Mouse (Mus musculus) stomach, embryonic 14.5 days (tissue): ENCODE results near the gene Rnf115. TPM values are rescaled to one million over a fixed set of nuclear protein-coding genes. Genes with fewer than 3 reads are reported as not detected.

Source experiments
- ATAC-seq: fragments of 200-750 bp; cut with Nextera tagmentation; 2 replicates; pipeline ENCODE4 v1.8.0; 2017; ENCODE audit warnings: low read depth, moderate TSS enrichment; ENCODE audit not compliant: insufficient number of reproducible peaks, insufficient read depth, low FRiP score
- H3K27ac ChIP-seq: fragments of 300-500 bp; sonication (generic); 2 replicates; pipeline ENCODE4 v1.5.1; 2014; ENCODE audit warnings: mild to moderate bottlenecking, low read length, moderate library complexity, mixed read lengths
- H3K27me3 ChIP-seq: fragments of 300-500 bp; sonication (generic); 2 replicates; pipeline ENCODE4 v1.6.1; 2014; ENCODE audit warnings: low read length, control low read depth, mixed read lengths; ENCODE audit not compliant: control insufficient read depth, insufficient read depth
- H3K36me3 ChIP-seq: fragments of 300-500 bp; sonication (generic); 2 replicates; pipeline ENCODE4 v1.6.1; 2014; ENCODE audit warnings: mild to moderate bottlenecking, control low read depth, low read length, moderate library complexity, mixed read lengths; ENCODE audit not compliant: control insufficient read depth, insufficient read depth
- H3K4me1 ChIP-seq: fragments of 300-500 bp; sonication (generic); 2 replicates; pipeline ENCODE4 v1.6.1; 2014; ENCODE audit warnings: low read length, control low read depth, mixed read lengths; ENCODE audit not compliant: control insufficient read depth, insufficient read depth
- H3K4me2 ChIP-seq: fragments of 300-500 bp; sonication (generic); replicated peaks from 2 replicates; pipeline ENCODE4 v1.6.1; 2014; ENCODE audit warnings: low read depth, low read length, control low read depth
- H3K4me3 ChIP-seq: fragments of 300-500 bp; sonication (generic); 2 replicates; pipeline ENCODE4 v1.5.1; 2014; ENCODE audit warnings: low read depth, low read length, control low read depth
- H3K9ac ChIP-seq: fragments of 300-500 bp; sonication (generic); replicated peaks from 2 replicates; pipeline ENCODE4 v1.6.1; 2014; ENCODE audit warnings: low read depth, mild to moderate bottlenecking, control low read depth, low read length, moderate library complexity, mixed read lengths
- H3K9me3 ChIP-seq: fragments of 300-500 bp; sonication (generic); 2 replicates; pipeline ENCODE4 v1.6.1; 2016; ENCODE audit warnings: low read depth, low read length, control low read depth; ENCODE audit not compliant: control insufficient read depth
- WGBS: fragments of 180-500 bp; shearing (Covaris S2); extraction: QIAGEN DNeasy Blood & Tissue Kit; methylation state at CpG from one replicate; pipeline ENCODE4 v1.1.7; 2014; 5-methylcytosine and 5-hydroxymethylcytosine counted together
- polyA plus RNA-seq: library from polyadenylated mRNA; unstranded; fragments of >200 nt; fragmentation: Nextera tagmentation; extraction: Ambion mirVana; gene quantifications from 2 replicates; pipeline ENCODE4 v1.2.1, GENCODE M21; 2014

Rnf115 gene
- polyA plus RNA-seq, 1 experiment from 2014 or later, result 42.1 TPM

GRCm38 (mm10) chr3:96719173-96719572 is 8.3 kb upstream of the Rnf115 start:
- Histone ChIP-seq H3K9me3 (no peaks in the 10 kb centered on the region), H3K27me3 (no peaks in the 10 kb centered on the region), H3K4me3 (no peak overlapping the region), H3K36me3 (peaks cover 53% of the 10 kb centered on the region), H3K27ac (no peak overlapping the region), H3K4me1 (no peaks in the 10 kb centered on the region), H3K4me2 (no peak overlapping the region), H3K9ac (no peak overlapping the region)
- ATAC-seq, result no peak
- 42% methylated on average over 14 of the region's 14 CpGs for WGBS

- under 1% methylated on average over 42 of the region's 42 CpGs for whole genome bisulfite sequencing
Observed at GRCm38 (mm10) chr3:96727828-96728633, 567 bp downstream of the Rnf115 start.

DNA sequence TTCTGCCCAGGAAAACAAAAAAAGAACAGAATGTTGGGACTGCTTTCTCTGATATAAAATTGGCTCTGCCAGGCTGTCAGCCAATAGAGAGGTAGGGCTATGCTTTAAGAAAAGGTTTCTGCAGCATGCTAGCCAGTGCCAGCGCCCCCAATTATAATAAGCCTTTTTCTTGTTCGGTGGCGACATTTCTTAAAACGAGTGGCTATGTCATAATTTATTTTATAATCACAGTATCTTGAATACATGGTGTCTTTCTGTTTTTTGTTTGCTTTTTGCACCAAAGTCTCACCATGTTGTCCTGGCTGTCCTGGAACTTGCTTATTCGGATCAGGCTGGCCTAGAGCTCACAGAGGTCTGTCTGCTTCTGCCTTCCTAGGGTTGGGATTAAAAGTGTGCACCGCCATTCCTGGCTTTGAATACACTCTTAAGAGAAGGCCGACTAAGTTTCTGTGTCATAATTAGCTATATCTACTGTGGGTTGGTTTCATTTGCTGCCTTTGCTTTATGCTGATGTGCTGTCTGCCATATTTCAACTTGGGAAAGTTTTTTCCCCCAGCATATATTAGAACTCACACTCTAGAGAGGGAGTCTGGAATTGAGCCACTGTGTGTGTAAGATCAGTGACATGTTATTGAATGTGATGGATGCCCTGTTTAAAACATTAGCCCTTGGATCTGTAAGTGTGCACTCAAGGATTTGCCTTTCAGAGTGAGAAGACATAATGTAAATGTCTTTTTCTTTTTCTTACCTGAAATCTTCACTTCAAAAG is 1.4 kb downstream of the Rnf115 start:
- Histone ChIP-seq H3K4me1 (peaks cover 16% of the 10 kb centered on the region; the same call in 1 of the 2 replicates), H3K27ac (no peak overlapping the region; the same call in 1 of the 2 replicates), H3K36me3 (no peaks in the 10 kb centered on the region; the same call in 1 of the 2 replicates), H3K4me2 (peak overlapping the region; percentile 58), H3K9ac (no peak overlapping the region), H3K4me3 (peak overlapping the region; percentile 69), H3K27me3 (no peaks in the 10 kb centered on the region), H3K9me3 (no peaks in the 10 kb centered on the region)
- WGBS, result 33% methylated on average over 7 of the region's 7 CpGs
- ATAC-seq, result no peak

More at GRCm38 (mm10) chr3:96727828-96728633, 567 bp downstream of the Rnf115 start:
- ATAC-seq, result no peak; the same call in none of the 2 replicates
- Histone ChIP-seq H3K9ac (peak overlapping the region; percentile 76), H3K27me3 (no peaks in the 10 kb centered on the region), H3K4me3 (peak overlapping the region; percentile 69), H3K4me2 (peak overlapping the region; percentile 58), H3K27ac (peak overlapping the region; percentile 70; the same call in 1 of the 2 replicates), H3K4me1 (peaks cover 16% of the 10 kb centered on the region; the same call in 1 of the 2 replicates), H3K36me3 (peaks cover 6% of the 10 kb centered on the region), H3K9me3 (no peaks in the 10 kb centered on the region)

DNA sequence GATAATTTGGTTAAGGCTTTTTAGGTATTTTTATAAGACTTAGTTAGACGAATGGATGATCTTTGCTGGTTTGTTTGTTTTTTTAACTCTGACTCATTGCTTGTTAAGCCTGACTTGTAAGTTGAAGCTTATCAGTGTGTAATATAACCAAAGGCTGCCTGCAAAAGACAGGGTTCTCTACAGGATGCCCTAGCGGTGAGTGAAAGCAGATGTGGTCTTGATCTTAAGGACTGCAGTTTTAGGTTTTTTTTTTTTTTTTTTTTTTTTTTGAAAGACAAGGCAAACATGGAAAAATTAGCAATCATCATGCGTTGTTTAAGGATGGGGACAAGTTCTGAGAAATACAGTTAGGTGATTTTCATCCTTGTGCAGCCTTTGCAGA is 1.9 kb downstream of the Rnf115 start:
- H3K4me3 ChIP-seq, result peak overlapping the region; percentile 69; the same call in 1 of the 2 replicates
- H3K9ac ChIP-seq, result no peak overlapping the region
- H3K9me3 ChIP-seq, result no peaks in the 10 kb centered on the region
- H3K27ac ChIP-seq, result no peak overlapping the region
- H3K4me1 ChIP-seq, result peaks cover 16% of the 10 kb centered on the region; the same call in 1 of the 2 replicates
- 27% methylated on average over 3 of the region's 3 CpGs for WGBS
- H3K27me3 ChIP-seq, result no peaks in the 10 kb centered on the region
- peak overlapping the region; percentile 58; the same call in 1 of the 2 replicates for H3K4me2 ChIP-seq
- no peaks in the 10 kb centered on the region; the same call in 1 of the 2 replicates for H3K36me3 ChIP-seq
- no peak for ATAC-seq

DNA sequence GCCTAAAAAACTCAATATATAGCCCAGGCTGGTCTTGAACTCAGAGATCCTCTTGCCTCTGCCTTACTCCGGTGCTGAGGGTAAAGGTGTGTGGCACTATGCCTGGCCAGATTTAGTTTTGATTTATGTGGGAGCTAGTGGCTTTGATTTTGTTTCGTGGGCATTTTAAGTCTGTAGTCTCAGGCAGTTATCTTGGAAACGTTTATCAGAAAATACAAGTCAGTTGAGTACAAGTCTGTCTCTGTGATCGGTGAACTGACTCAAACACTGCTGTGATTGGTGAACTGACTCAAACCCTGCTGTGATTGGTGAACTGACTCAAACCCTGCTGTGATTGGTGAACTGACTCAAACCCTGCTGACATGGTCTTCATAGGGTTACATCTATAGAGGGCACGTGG is 3.3 kb downstream of the Rnf115 start:
- ATAC-seq, result no peak
- H3K9ac ChIP-seq, result no peak overlapping the region
- no peak overlapping the region for H3K4me3 ChIP-seq
- H3K36me3 ChIP-seq, result no peaks in the 10 kb centered on the region; the same call in 1 of the 2 replicates
- no peaks in the 10 kb centered on the region for H3K9me3 ChIP-seq
- H3K27me3 ChIP-seq, result no peaks in the 10 kb centered on the region
- 71% methylated on average over 5 of the region's 5 CpGs for WGBS
- H3K4me1 ChIP-seq, result peaks cover 16% of the 10 kb centered on the region; the same call in 1 of the 2 replicates
- H3K4me2 ChIP-seq, result no peak overlapping the region
- no peak overlapping the region for H3K27ac ChIP-seq

DNA sequence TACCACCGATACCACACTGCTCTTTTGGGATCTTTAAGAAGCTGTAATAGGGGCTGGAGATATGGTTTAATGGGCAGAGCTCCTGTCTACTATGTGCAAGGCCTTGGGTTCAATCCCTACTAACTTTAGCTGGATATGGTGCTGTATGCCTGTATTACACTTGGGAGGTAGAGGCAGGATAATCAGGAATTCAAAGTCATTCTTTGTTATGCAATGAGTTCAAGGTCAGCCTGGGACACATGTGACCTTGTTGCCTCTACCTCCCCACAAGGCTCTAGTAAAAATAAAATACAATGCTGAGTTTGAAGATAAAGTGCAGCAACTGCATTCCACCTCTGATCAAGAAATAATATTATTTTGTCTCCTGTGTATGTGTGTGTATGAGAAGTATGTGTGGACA is 6.5 kb downstream of the Rnf115 start:
- Histone ChIP-seq H3K4me1 (peaks cover 6% of the 10 kb centered on the region; the same call in 1 of the 2 replicates), H3K36me3 (no peaks in the 10 kb centered on the region; the same call in 1 of the 2 replicates), H3K27me3 (no peaks in the 10 kb centered on the region), H3K27ac (no peak overlapping the region), H3K9me3 (no peaks in the 10 kb centered on the region), H3K4me2 (no peak overlapping the region), H3K4me3 (no peak overlapping the region), H3K9ac (no peak overlapping the region)
- WGBS, result 89% methylated on average over 1 of the region's 1 CpGs
- ATAC-seq, result no peak

DNA sequence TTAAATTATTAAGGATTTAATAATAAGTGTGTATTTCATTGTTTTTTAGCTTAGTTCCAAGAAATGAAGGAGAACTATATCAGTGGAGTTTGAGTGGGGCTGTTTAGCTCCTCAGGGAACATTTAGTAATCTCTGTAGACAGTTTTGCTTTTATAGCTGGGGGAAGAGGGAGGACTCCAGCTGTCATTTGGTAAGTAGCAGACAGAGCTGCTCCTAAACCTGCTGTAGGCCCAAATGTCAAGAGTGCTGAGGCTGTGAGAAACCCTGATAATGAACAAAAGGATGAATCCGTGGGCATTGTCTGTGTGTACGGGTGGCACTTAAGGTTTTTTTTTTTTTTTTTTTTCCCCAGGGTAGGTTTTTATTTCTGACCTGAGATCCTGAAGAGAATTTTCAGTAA is 7.7 kb downstream of the Rnf115 start:
- 89% methylated on average over 2 of the region's 2 CpGs for WGBS
- no peaks in the 10 kb centered on the region for H3K4me1 ChIP-seq
- H3K27me3 ChIP-seq, result no peaks in the 10 kb centered on the region
- H3K4me3 ChIP-seq, result no peak overlapping the region
- no peak overlapping the region for H3K9ac ChIP-seq
- no peak for ATAC-seq
- no peaks in the 10 kb centered on the region; the same call in 1 of the 2 replicates for H3K36me3 ChIP-seq
- H3K4me2 ChIP-seq, result no peak overlapping the region
- H3K27ac ChIP-seq, result no peak overlapping the region
- H3K9me3 ChIP-seq, result no peaks in the 10 kb centered on the region

DNA sequence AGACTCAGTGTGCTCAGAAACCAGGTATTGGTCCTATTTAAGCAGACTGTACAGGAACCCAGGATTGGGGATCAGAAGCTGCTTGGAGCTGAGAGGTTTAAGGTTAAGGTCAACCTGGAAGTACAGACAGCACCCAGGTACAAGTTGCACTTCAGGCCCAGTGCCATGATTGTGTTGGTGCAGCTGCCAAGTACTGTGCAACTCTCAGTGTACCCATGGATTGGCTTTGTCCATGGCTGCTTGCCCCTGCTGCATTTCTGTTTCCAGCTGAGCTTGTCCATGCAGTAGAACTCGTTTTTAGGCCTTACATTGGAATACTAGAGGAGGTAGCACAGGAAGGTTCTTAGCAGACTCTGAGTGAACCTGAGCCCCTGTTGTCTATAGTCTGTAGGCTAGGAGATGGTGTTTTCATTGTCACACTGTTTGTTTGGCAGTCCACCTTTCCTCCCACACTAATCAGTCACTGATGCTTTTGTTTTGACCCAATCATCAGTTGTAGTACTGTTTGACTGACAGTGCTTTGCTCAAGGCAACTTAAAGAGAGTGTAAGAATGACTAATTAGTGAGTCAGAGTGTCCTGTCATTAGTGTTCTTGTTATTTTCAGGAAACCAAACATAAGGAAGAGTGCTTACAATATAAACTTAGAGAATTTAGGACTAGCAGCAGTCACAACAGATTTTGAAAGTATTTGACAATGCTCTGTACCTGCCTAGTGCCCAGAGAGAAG is 9.7 kb downstream of the Rnf115 start:
- WGBS, result 41% methylated on average over 1 of the region's 1 CpGs
- H3K4me2 ChIP-seq, result no peak overlapping the region

More for the DNA sequence above, 9.7 kb downstream of the Rnf115 start:
- Histone ChIP-seq H3K27me3 (no peaks in the 10 kb centered on the region), H3K9me3 (no peaks in the 10 kb centered on the region), H3K4me3 (no peak overlapping the region), H3K4me1 (no peaks in the 10 kb centered on the region), H3K36me3 (no peaks in the 10 kb centered on the region; the same call in 1 of the 2 replicates), H3K9ac (no peak overlapping the region), H3K27ac (no peak overlapping the region)
- ATAC-seq, result no peak
